Mouse (Mus musculus): ENCODE data around the gene Gfod1.

Gene Gfod1

DNA sequence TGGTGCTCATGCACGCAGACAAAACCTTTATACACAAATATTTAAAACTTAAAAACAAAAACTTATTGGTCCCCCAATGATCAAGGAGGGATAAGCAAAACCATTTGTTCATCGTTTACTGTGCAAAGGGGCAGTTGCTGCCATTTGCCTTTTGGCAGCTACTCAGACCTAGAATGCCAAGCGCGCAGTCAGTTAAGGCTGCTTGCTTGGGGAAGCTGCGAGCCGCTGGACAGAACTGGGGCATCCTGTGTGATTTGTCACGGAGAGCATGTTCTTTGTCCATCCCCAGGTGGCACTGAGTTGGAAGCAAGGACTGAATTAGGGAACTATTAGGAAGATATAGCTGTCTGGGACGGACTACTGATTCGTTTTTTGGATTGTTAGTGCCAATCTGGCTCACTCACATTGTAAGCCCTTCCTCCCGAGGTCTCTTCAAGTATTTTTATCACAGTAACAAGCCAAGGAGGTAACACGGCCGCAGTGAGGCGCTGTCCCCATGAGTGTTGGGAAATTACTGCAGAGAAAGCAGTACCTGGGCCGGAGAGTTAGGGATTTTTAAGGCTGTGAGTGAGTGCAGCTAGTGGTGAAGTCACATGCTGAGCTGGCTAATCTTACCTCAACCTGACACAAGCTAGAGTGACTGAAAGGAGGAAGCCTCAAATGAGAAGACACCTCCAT lies 131.8 kb downstream of the Gfod1 start:
- CTCF ChIA-PET = no interaction called here

DNA sequence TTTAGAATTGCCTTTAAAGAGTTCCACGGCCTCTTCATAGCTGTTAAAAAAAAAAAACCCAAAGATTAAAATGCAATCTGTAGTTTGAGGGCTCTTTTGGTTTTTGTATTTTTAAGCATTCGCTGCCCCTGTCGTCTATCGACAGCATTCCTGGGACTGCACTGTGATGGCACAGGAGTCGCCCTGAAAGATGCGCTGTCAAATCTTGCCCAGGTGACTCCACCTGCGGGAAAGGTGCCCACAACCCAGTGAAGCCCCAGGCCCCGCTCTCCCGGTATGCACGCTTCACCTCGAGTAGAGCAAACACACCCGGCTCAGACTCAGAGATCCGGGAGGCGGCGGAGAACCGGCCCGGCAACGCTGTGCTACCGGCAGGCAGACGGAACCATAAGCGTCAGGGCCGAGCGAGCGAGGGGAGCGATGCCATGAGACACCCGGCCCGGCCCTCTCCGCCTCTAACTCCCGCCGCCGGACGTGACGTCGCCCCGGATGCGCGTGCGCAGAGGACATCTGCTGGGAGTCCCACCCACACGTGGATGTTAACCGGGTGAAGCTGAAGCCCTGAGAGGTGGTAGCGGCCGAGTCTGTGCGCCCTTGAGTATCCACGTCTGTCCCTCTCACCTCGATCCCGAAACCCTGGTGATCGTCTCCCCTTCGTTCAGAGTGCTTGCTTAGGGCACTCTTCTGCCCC lies 132.8 kb downstream of the Gfod1 start, which contains the start of gene Tbc1d7:
Gene Tbc1d7 (minus strand): TSS at position 482 of the 691 bp plus-strand sequence.
- CTCF ChIA-PET = no interaction called here

DNA sequence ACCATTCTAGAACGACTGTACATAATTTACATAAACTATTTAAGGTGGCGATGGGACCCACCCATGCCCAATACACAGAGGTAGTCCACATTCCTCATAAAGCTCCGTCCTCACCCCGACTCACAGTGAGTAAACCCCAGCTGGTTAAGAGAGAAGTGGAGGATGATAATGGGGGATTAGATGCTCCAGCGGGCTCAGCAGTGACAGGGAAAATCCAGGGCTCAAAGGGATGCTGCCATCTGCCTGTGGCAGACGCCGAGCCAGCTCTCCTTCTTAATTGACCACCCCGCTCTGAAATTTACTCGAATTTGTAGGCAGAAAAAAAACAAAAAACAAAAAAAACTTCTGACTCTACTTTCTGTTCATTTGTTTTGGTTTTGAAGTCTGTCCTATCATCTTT lies 136.3 kb downstream of the Gfod1 start:
- CTCF ChIA-PET = no interaction called here

DNA sequence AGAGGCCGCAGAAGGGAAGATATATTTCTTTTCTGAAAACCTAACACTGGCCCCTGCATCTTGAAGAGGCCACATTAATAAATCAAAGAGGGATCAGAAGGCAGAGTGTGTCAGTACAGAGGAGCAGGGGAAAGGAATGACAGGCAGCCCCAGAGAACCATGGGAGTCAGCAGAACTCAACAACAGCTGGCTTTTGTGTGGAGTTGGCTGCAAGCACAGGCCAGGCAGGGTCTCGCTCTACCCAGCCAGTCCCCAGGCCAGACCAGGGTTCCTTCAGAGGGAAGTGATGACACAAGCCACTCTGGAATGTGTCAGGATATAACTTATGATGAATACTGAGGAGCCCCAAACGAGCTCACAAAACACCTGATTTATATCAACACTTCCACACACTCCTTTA lies 144.5 kb downstream of the Gfod1 start:
- CTCF ChIA-PET = no interaction called here

DNA sequence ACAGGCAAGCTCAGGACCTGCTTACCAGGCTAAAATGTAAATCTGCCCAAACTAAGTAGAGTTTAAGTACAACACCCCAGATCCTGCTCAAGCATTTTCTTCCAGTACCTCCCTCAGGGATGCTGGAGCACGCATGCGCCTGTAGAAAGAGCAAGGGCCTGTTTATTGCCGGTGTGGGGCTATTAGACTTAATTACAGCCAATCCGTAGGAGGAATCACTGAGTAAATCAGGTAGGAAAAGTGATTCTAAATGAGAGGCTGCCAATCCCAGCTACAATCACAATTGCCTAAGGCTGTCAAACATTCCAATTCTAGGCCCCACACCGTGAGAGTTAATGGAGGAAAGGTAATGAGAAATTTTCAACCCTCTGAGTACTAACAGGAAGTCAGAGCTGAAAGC lies 145.7 kb downstream of the Gfod1 start:
- CTCF ChIA-PET = no interaction called here

DNA sequence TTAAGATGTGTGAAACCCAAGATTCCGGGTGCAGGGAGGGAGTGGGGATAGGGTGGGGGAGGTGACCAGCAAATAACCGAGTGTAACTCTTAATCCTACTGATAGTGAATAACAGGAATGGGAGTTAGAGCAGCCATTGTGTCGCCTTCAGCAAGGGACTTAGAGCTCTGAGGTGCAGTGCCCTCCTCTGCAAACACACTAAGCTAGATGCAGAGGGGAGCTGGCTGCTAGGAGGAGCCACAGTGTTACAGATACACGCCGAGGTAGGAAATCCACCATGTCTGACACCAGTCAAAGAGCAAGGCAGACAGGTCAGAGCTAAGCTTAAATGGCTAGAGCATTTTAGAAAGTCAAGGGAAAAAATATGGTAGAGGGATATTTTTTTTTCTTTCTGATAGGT lies 146.6 kb downstream of the Gfod1 start:
- CTCF ChIA-PET = no interaction called here

DNA sequence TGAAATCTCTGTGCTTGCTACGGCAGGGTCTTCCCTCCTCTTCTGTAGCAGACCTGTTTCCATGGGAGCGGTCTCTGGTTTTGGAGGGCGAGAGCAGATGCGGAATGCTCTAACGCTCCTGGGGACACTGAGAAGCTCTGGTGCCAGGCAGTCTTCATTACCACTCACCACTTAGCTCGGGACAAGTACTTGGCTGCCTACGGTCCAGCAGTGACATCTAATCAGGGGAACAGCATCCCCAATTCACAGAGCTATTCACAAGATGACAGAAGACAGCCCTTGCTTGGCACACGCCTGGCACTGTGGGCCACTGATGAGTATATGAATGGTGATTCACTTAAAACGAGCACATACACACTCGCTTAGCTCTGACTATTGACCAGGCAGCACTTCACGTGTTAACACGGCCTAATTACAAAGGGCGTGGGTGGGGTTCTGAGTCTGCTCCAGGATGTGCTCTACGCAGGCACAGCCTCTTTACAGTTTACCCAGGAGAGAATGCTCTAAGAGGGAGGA lies 151.9 kb downstream of the Gfod1 start:
- CTCF ChIA-PET = no interaction called here

DNA sequence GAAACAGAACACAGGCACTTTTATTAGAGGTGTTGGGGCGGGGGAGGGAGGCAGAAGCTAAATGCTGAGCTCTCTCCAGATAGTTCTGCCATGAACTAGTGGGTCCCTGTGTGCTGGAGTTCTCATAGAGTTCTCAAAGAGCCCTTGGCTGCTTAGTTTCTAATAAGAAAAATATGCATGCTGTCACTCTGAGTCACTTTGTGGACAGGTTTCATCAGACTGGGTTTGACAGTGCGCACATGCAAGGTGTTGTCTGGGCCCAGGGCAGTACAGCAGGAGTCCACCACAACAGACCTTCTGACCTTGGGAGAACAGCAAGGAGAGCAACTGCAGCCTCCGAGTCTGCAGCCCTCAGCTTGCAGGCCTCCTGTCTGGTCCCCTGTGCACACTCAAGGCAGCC lies 154.3 kb downstream of the Gfod1 start:
- CTCF ChIA-PET = no interaction called here

DNA sequence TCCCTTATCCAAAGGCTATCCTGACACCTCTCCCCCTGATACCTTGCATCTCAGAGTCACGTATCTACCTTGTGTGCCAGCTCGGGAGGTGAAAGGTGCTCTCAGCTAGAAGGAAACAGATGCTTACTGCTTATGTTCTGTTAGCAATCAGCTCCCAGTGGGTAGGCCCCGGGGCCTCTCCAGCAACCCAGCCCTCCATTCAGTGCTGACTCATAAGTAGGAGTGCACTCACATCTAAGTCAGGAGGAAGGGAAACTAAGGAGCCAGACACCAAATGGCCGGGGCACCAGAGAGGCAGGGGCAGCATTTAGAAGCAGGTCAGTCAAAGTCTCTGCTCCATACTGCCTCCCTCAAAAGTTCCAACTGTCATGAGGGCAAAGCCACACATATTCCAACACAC lies 155.3 kb downstream of the Gfod1 start:
- CTCF ChIA-PET = interaction anchor here (0.6 to 0.7 kb wide), 2 partner anchors 102 to 1465 kb away, joined by 6 to 10 read pairs; no protein-coding TSS in a partner anchor

DNA sequence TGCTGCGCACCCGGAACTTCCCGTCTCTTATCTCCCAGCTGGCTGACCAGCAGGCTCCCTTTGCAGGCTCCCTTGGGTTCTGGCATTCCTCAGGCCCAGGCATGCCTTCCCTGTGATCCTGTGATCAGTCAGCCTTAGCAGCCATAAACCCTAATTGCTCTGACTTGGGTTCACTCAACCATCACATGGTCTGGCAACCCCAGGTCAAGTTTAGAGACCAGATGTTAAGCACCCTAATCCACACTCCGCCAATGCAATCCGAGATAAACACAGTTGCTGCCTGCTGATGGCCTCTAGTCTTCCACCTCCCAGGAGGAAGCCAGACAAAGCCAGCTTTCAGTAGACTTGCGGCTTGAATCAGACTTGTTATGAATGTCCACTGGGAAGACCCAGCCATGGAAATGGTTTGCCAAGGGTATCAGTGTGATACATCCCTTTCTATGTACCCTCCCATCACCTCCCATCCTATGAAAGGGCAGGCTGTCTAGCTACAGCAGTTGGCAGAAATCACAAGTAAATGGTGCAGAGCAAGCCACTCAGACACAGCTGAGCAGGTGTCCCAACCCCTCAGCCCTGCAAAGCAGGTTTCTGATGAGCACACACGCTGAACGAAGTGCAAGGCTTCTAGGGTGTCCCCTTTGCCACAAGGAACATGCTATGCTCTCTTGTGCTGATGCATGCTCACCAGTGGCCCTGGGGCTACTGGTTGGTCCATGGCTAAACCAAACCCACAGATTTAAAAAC lies 157.3 kb downstream of the Gfod1 start:
- CTCF ChIA-PET = no interaction called here

All from spleen, embryonic (tissue).